Mouse (Mus musculus): ENCODE data around the gene Tpp1.

DNA sequence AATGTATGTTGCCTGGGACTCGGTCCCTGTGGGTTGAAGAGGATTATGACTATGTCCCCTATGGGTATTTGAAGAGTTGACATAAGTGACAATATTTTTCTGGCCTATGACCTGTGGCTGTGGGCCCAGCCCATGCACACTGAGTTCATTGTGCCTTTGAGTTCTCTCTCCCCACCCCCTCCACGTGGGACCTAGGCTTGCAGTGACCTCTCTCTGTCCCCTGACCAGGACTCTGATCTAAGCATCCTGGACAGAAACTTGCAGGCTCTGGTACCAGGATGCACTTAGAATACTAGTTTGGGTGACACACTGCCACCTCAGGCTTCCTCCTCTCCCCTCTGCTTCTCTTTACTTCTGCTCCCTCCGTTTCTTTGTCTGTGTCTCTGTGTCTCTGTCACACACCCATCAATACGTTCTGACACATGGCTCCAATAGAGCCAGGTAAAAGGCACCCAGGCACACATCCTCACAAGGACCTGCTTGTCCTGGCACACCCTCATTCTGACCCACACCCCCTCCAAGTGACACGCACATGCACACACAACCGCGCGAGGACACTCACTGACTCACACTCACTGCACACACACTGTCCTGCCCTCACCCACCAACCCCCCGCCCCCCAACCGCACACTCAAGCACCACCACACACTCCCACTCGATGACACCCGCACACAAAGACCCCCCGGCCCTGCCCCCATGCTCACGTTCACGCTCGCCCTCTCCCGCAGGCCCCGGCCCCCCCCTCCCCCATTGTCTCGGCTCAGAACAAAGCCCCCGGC lies 34.7 kb upstream of the Tpp1 start:
- TF ChIP-seq POLR2A (IDR thresholded peaks at IDR 0.05; ENCODE audit: low read depth, low read length) (no peak), CTCF (conservative IDR thresholded peaks at IDR 0.05; ENCODE audit: insufficient read depth, insufficient read length, low read depth, low read length) (no peak)
